Mouse (Mus musculus): ENCODE results near the gene Stard13. TPM values are rescaled to one million over a fixed set of nuclear protein-coding genes. Genes with fewer than 3 reads are reported as not detected.

Stard13 gene
- total and polyA plus RNA-seq, 2 experiments = 7.8 to 21.3 TPM

GRCm38 (mm10) chr5:151042911-151043310 lies 190.7 kb downstream of the Stard13 start:
- Histone ChIP-seq H3K9ac (ENCODE audit: low read depth, low read length) (no peak overlapping the region), H3K4me1 (ENCODE audit: control insufficient read depth, insufficient read depth, low read length) (peaks cover 12% of the 10 kb centered on the region), H3K36me3 (ENCODE audit: control insufficient read depth, insufficient read depth, low read length) (peaks cover 57% of the 10 kb centered on the region), H3K4me3 (ENCODE audit: insufficient read depth, low read depth, low read length) (no peak overlapping the region), H3K79me2 (ENCODE audit: control insufficient read depth, insufficient read depth, low read length) (no peaks in the 10 kb centered on the region), H3K27ac (replicated peaks; ENCODE audit: insufficient read depth, low read depth, low read length) (peak overlapping the region; percentile 51), H3K27me3 (ENCODE audit: control insufficient read depth, insufficient read depth, low read length) (no peaks in the 10 kb centered on the region)
- 59% methylated on average over 5 of the region's 5 CpGs for WGBS
- no peak for TF ChIP-seq CTCF (IDR thresholded peaks at IDR 0.05; ENCODE audit: low read depth, low read length)
- TF ChIP-seq POLR2A (IDR thresholded peaks at IDR 0.05; ENCODE audit: extremely low read depth, insufficient read depth, low read length) = no peak
- peak; percentile 90 for DNase-seq (ENCODE audit: extremely low read depth, low read depth, low spot score)

- Histone ChIP-seq H3K27ac (replicated peaks; ENCODE audit: insufficient read depth, low read depth, low read length) (no peak overlapping the region), H3K4me3 (ENCODE audit: insufficient read depth, low read depth, low read length) (no peak overlapping the region), H3K4me1 (ENCODE audit: control insufficient read depth, insufficient read depth, low read length) (peaks cover 6% of the 10 kb centered on the region), H3K27me3 (ENCODE audit: control insufficient read depth, insufficient read depth, low read length) (no peaks in the 10 kb centered on the region), H3K79me2 (ENCODE audit: control insufficient read depth, insufficient read depth, low read length) (no peaks in the 10 kb centered on the region), H3K36me3 (ENCODE audit: control insufficient read depth, insufficient read depth, low read length) (peaks cover 35% of the 10 kb centered on the region), H3K9ac (ENCODE audit: low read depth, low read length) (no peak overlapping the region)
- no peak for DNase-seq (ENCODE audit: extremely low read depth, low read depth, low spot score)
- 94% methylated on average over 7 of the region's 7 CpGs for WGBS
- TF ChIP-seq POLR2A (IDR thresholded peaks at IDR 0.05; ENCODE audit: extremely low read depth, insufficient read depth, low read length) (no peak), CTCF (IDR thresholded peaks at IDR 0.05; ENCODE audit: low read depth, low read length) (no peak)
These were observed 195.8 kb downstream of the Stard13 start for GRCm38 (mm10) chr5:151037871-151038270.

- Histone ChIP-seq H3K36me3 (ENCODE audit: control insufficient read depth, insufficient read depth, low read length) (peaks cover 16% of the 10 kb centered on the region), H3K9ac (ENCODE audit: low read depth, low read length) (no peak overlapping the region), H3K4me3 (ENCODE audit: insufficient read depth, low read depth, low read length) (no peak overlapping the region), H3K4me1 (ENCODE audit: control insufficient read depth, insufficient read depth, low read length) (no peaks in the 10 kb centered on the region), H3K27ac (replicated peaks; ENCODE audit: insufficient read depth, low read depth, low read length) (no peak overlapping the region), H3K79me2 (ENCODE audit: control insufficient read depth, insufficient read depth, low read length) (no peaks in the 10 kb centered on the region), H3K27me3 (ENCODE audit: control insufficient read depth, insufficient read depth, low read length) (no peaks in the 10 kb centered on the region)
- WGBS = 82% methylated on average over 9 of the region's 9 CpGs
- no peak for DNase-seq (ENCODE audit: extremely low read depth, low read depth, low spot score)
- TF ChIP-seq CTCF (IDR thresholded peaks at IDR 0.05; ENCODE audit: low read depth, low read length) (no peak), POLR2A (IDR thresholded peaks at IDR 0.05; ENCODE audit: extremely low read depth, insufficient read depth, low read length) (no peak)
These were observed 198.7 kb downstream of the Stard13 start for GRCm38 (mm10) chr5:151034715-151035512.

DNA sequence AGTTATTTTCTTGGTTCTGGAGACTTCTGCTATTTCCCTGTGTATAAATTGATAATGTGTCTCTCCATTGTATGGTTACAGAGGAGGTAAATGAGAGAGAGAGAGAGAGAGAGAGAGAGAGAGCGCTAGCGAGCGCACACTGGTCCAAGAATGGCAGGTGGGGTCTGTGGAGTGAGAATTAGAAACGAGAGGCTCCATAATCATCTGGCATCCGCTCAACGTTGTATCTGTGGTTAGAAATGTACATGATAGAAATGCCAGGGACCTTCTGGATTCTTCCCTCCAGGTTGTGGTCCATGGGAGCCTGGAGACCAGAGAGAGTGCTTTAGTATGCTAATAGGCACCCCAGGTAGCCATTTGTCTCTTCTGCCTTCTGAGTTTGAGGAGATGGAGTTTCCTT lies 204.7 kb downstream of the Stard13 start:
- Histone ChIP-seq H3K4me1 (ENCODE audit: control insufficient read depth, insufficient read depth, low read length) (no peaks in the 10 kb centered on the region), H3K4me3 (ENCODE audit: insufficient read depth, low read depth, low read length) (no peak overlapping the region), H3K27ac (replicated peaks; ENCODE audit: insufficient read depth, low read depth, low read length) (no peak overlapping the region), H3K36me3 (ENCODE audit: control insufficient read depth, insufficient read depth, low read length) (no peaks in the 10 kb centered on the region), H3K9ac (ENCODE audit: low read depth, low read length) (no peak overlapping the region), H3K79me2 (ENCODE audit: control insufficient read depth, insufficient read depth, low read length) (no peaks in the 10 kb centered on the region), H3K27me3 (ENCODE audit: control insufficient read depth, insufficient read depth, low read length) (no peaks in the 10 kb centered on the region)
- TF ChIP-seq POLR2A (IDR thresholded peaks at IDR 0.05; ENCODE audit: extremely low read depth, insufficient read depth, low read length) = no peak
- DNase-seq (ENCODE audit: extremely low read depth, low read depth, low spot score) = no peak
- 80% methylated on average over 6 of the region's 6 CpGs for WGBS

DNA sequence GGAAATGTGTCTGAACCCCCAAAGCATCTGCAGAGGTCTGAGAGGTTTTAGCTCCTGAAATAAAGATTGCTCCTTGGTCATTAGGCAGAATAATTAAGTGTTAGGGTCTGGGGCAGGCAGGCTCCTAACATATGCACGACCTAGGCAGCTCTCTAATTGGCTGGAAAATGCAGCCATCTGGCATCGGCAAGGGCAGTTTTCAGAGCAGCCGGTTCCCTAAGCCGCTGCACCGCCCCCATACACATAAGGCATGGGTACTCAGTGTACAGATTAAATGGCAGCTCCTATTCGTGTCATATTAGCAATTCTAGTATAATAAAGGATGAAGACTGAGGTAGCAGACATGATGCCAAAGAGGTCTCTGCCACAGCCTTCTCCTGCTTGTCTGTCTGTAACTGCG lies 206.5 kb downstream of the Stard13 start:
- DNase-seq (ENCODE audit: extremely low read depth, low read depth, low spot score) = no peak
- no peaks in the 10 kb centered on the region for H3K79me2 ChIP-seq (ENCODE audit: control insufficient read depth, insufficient read depth, low read length)
- TF ChIP-seq CTCF (IDR thresholded peaks at IDR 0.05; ENCODE audit: low read depth, low read length) (no peak), POLR2A (IDR thresholded peaks at IDR 0.05; ENCODE audit: extremely low read depth, insufficient read depth, low read length) (no peak)
- 85% methylated on average over 7 of the region's 7 CpGs for WGBS
- no peak overlapping the region for H3K9ac ChIP-seq (ENCODE audit: low read depth, low read length)
- H3K27me3 ChIP-seq (ENCODE audit: control insufficient read depth, insufficient read depth, low read length) = no peaks in the 10 kb centered on the region
- no peaks in the 10 kb centered on the region for H3K4me1 ChIP-seq (ENCODE audit: control insufficient read depth, insufficient read depth, low read length)
- no peaks in the 10 kb centered on the region for H3K36me3 ChIP-seq (ENCODE audit: control insufficient read depth, insufficient read depth, low read length)
- H3K27ac ChIP-seq (replicated peaks; ENCODE audit: insufficient read depth, low read depth, low read length) = no peak overlapping the region
- no peak overlapping the region for H3K4me3 ChIP-seq (ENCODE audit: insufficient read depth, low read depth, low read length)

DNA sequence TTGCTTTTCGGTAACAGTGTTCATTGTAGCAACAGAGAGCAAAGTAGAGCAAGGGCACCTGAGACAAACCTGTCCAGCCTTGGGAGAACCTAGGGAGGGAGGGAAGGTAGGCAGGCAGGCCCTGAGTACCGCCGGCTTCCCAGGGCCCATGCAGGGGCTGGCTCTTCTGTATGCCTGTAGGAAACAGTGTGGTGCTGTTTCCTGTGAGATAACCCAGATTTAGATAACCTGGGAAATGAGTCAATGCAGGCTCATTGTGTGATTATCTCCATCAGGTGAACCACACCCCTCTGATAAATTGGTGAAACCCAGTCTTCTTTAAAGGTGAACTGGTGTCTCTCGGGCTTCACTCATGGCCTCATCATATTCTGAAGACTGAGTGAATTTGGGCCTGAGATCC lies 207.6 kb downstream of the Stard13 start:
- H3K9ac ChIP-seq (ENCODE audit: low read depth, low read length) = no peak overlapping the region

More for the DNA sequence above, 207.6 kb downstream of the Stard13 start:
- Histone ChIP-seq H3K79me2 (ENCODE audit: control insufficient read depth, insufficient read depth, low read length) (no peaks in the 10 kb centered on the region), H3K4me1 (ENCODE audit: control insufficient read depth, insufficient read depth, low read length) (no peaks in the 10 kb centered on the region), H3K4me3 (ENCODE audit: insufficient read depth, low read depth, low read length) (no peak overlapping the region), H3K27ac (replicated peaks; ENCODE audit: insufficient read depth, low read depth, low read length) (no peak overlapping the region), H3K27me3 (ENCODE audit: control insufficient read depth, insufficient read depth, low read length) (no peaks in the 10 kb centered on the region), H3K36me3 (ENCODE audit: control insufficient read depth, insufficient read depth, low read length) (no peaks in the 10 kb centered on the region)
- TF ChIP-seq CTCF (IDR thresholded peaks at IDR 0.05; ENCODE audit: low read depth, low read length) (no peak), POLR2A (IDR thresholded peaks at IDR 0.05; ENCODE audit: extremely low read depth, insufficient read depth, low read length) (no peak)
- DNase-seq (ENCODE audit: extremely low read depth, low read depth, low spot score) = no peak
- WGBS = 87% methylated on average over 4 of the region's 4 CpGs
